Mouse (Mus musculus): Measurements from ENCODE around the gene Actn1.

- TF ChIP-seq CTCF (conservative IDR thresholded peaks at IDR 0.05 in 1 of 2, IDR thresholded peaks at IDR 0.05 in 1 of 2; ENCODE audit: low read depth in 2 of 2, low read length in 2 of 2) (no peak), USF1 (IDR thresholded peaks at IDR 0.05; ENCODE audit: low read depth, low read length) (no peak), IRF4 (IDR thresholded peaks at IDR 0.05; ENCODE audit: low read depth, low read length) (no peak), BHLHE40 (IDR thresholded peaks at IDR 0.05; ENCODE audit: low read depth, low read length) (no peak), CHD2 (IDR thresholded peaks at IDR 0.05; ENCODE audit: low read length) (no peak), MYC (IDR thresholded peaks at IDR 0.05; ENCODE audit: low read depth, low read length) (no peak), EP300 (IDR thresholded peaks at IDR 0.05; ENCODE audit: low read length) (no peak), GABPA (IDR thresholded peaks at IDR 0.05; ENCODE audit: insufficient replicate concordance, low read depth, low read length) (no peak), POLR2A (IDR thresholded peaks at IDR 0.05; ENCODE audit: low read depth, low read length) (no peak), JUND (conservative IDR thresholded peaks at IDR 0.05; ENCODE audit: low read depth, low read length) (no peak), ETS1 (conservative IDR thresholded peaks at IDR 0.05; ENCODE audit: low read depth, low read length) (no peak)
Observed at GRCm38 (mm10) chr12:80275187-80275820, 15.1 kb upstream of the Actn1 start.
